Mouse (Mus musculus): ENCODE results near the gene Jazf1. TPM values are rescaled to one million over a fixed set of nuclear protein-coding genes. Genes with fewer than 3 reads are reported as not detected.
A peak's percentile ranks its signal among the peaks of the same experiment; 100 is the strongest.

Jazf1 gene
- polyA plus RNA-seq, 1 experiment from 2014 or later = 59.3 TPM

GRCm38 (mm10) chr6:52894501-52894823 is 174.0 kb downstream of the Jazf1 start:
- peak; percentile 49 for ATAC-seq
- H3K9ac ChIP-seq (ENCODE audit: low read depth, low read length) = no peak overlapping the region
- H3K4me3 ChIP-seq (ENCODE audit: low read depth, low read length) = no peak overlapping the region

GRCm38 (mm10) chr6:52893811-52894500 is 174.5 kb downstream of the Jazf1 start:
- H3K4me3 ChIP-seq (ENCODE audit: low read depth, low read length) = no peak overlapping the region
- H3K9me3 ChIP-seq (replicated peaks; ENCODE audit: control insufficient read depth, low read length, poor library complexity, severe bottlenecking) = no peaks in the 10 kb centered on the region
- peaks cover 19% of the 10 kb centered on the region for H3K4me1 ChIP-seq (ENCODE audit: control insufficient read depth, insufficient read depth, low read length)
- 16% methylated on average over 9 of the region's 9 CpGs for WGBS
- peak overlapping the region; percentile 31 for H3K4me2 ChIP-seq (ENCODE audit: low read length)
- no peaks in the 10 kb centered on the region for H3K27me3 ChIP-seq (ENCODE audit: control insufficient read depth, insufficient read depth, low read depth, low read length)
- ATAC-seq = peak; percentile 62
- H3K27ac ChIP-seq (ENCODE audit: low read length) = 0 out of 2 replicates have a peak overlapping the region, but pooled peaks have one; percentile 2
- no peak overlapping the region for H3K9ac ChIP-seq (ENCODE audit: low read depth, low read length)
- H3K36me3 ChIP-seq (ENCODE audit: control insufficient read depth, insufficient read depth, low read length) = no peaks in the 10 kb centered on the region

More at GRCm38 (mm10) chr6:52894501-52894823, 174.0 kb downstream of the Jazf1 start:
- 0 out of 2 replicates have a peak overlapping the region, but pooled peaks have one; percentile 2 for H3K27ac ChIP-seq (ENCODE audit: low read length)
- H3K4me2 ChIP-seq (ENCODE audit: low read length) = peak overlapping the region; percentile 31
- no peaks in the 10 kb centered on the region for H3K27me3 ChIP-seq (ENCODE audit: control insufficient read depth, insufficient read depth, low read depth, low read length)
- no peaks in the 10 kb centered on the region for H3K9me3 ChIP-seq (replicated peaks; ENCODE audit: control insufficient read depth, low read length, poor library complexity, severe bottlenecking)
- H3K36me3 ChIP-seq (ENCODE audit: control insufficient read depth, insufficient read depth, low read length) = no peaks in the 10 kb centered on the region
- H3K4me1 ChIP-seq (ENCODE audit: control insufficient read depth, insufficient read depth, low read length) = peaks cover 19% of the 10 kb centered on the region
- WGBS = 11% methylated on average over 13 of the region's 13 CpGs

GRCm38 (mm10) chr6:52892978-52893377 is 175.5 kb downstream of the Jazf1 start:
- H3K9me3 ChIP-seq (replicated peaks; ENCODE audit: control insufficient read depth, low read length, poor library complexity, severe bottlenecking) = no peaks in the 10 kb centered on the region
- H3K4me2 ChIP-seq (ENCODE audit: low read length) = no peak overlapping the region
- no peaks in the 10 kb centered on the region for H3K27me3 ChIP-seq (ENCODE audit: control insufficient read depth, insufficient read depth, low read depth, low read length)
- H3K4me3 ChIP-seq (ENCODE audit: low read depth, low read length) = no peak overlapping the region
- peaks cover 19% of the 10 kb centered on the region for H3K4me1 ChIP-seq (ENCODE audit: control insufficient read depth, insufficient read depth, low read length)
- no peak for ATAC-seq
- H3K36me3 ChIP-seq (ENCODE audit: control insufficient read depth, insufficient read depth, low read length) = no peaks in the 10 kb centered on the region
- no peak overlapping the region for H3K27ac ChIP-seq (ENCODE audit: low read length)
- WGBS = 79% methylated on average over 3 of the region's 3 CpGs
- no peak overlapping the region; the same call in 1 of the 2 replicates for H3K9ac ChIP-seq (ENCODE audit: low read depth, low read length)

- Histone ChIP-seq H3K27me3 (ENCODE audit: control insufficient read depth, insufficient read depth, low read depth, low read length) (no peaks in the 10 kb centered on the region), H3K9me3 (replicated peaks; ENCODE audit: control insufficient read depth, low read length, poor library complexity, severe bottlenecking) (no peaks in the 10 kb centered on the region), H3K4me1 (ENCODE audit: control insufficient read depth, insufficient read depth, low read length) (no peaks in the 10 kb centered on the region), H3K4me2 (ENCODE audit: low read length) (no peak overlapping the region), H3K27ac (ENCODE audit: low read length) (no peak overlapping the region), H3K4me3 (ENCODE audit: low read depth, low read length) (no peak overlapping the region), H3K9ac (ENCODE audit: low read depth, low read length) (no peak overlapping the region), H3K36me3 (ENCODE audit: control insufficient read depth, insufficient read depth, low read length) (no peaks in the 10 kb centered on the region)
- no peak for ATAC-seq
- WGBS = 51% methylated on average over 4 of the region's 4 CpGs
Measured at GRCm38 (mm10) chr6:52887541-52888203, 180.8 kb downstream of the Jazf1 start.

- Histone ChIP-seq H3K27me3 (ENCODE audit: control insufficient read depth, insufficient read depth, low read depth, low read length) (no peaks in the 10 kb centered on the region), H3K4me3 (ENCODE audit: low read depth, low read length) (no peak overlapping the region), H3K27ac (ENCODE audit: low read length) (no peak overlapping the region), H3K9me3 (replicated peaks; ENCODE audit: control insufficient read depth, low read length, poor library complexity, severe bottlenecking) (0 out of 2 replicates have a peak, but pooled peaks cover 4% of the 10 kb centered on the region), H3K36me3 (ENCODE audit: control insufficient read depth, insufficient read depth, low read length) (no peaks in the 10 kb centered on the region), H3K9ac (ENCODE audit: low read depth, low read length) (no peak overlapping the region), H3K4me2 (ENCODE audit: low read length) (no peak overlapping the region), H3K4me1 (ENCODE audit: control insufficient read depth, insufficient read depth, low read length) (no peaks in the 10 kb centered on the region)
- 78% methylated on average over 2 of the region's 2 CpGs for WGBS
- no peak for ATAC-seq
Measured at GRCm38 (mm10) chr6:52883773-52884172, 184.7 kb downstream of the Jazf1 start.

GRCm38 (mm10) chr6:52877176-52877575 is 191.3 kb downstream of the Jazf1 start:
- Histone ChIP-seq H3K4me2 (ENCODE audit: low read length) (no peak overlapping the region), H3K9me3 (replicated peaks; ENCODE audit: control insufficient read depth, low read length, poor library complexity, severe bottlenecking) (0 out of 2 replicates have a peak, but pooled peaks cover 7% of the 10 kb centered on the region), H3K9ac (ENCODE audit: low read depth, low read length) (no peak overlapping the region), H3K27me3 (ENCODE audit: control insufficient read depth, insufficient read depth, low read depth, low read length) (no peaks in the 10 kb centered on the region), H3K36me3 (ENCODE audit: control insufficient read depth, insufficient read depth, low read length) (no peaks in the 10 kb centered on the region), H3K4me1 (ENCODE audit: control insufficient read depth, insufficient read depth, low read length) (no peaks in the 10 kb centered on the region), H3K27ac (ENCODE audit: low read length) (no peak overlapping the region), H3K4me3 (ENCODE audit: low read depth, low read length) (no peak overlapping the region)
- 58% methylated on average over 4 of the region's 4 CpGs for WGBS
- no peak for ATAC-seq

GRCm38 (mm10) chr6:52871306-52871705 is 197.1 kb downstream of the Jazf1 start:
- H3K4me2 ChIP-seq (ENCODE audit: low read length) = no peak overlapping the region
- no peaks in the 10 kb centered on the region for H3K27me3 ChIP-seq (ENCODE audit: control insufficient read depth, insufficient read depth, low read depth, low read length)
- peaks cover 7% of the 10 kb centered on the region for H3K4me1 ChIP-seq (ENCODE audit: control insufficient read depth, insufficient read depth, low read length)
- ATAC-seq = no peak
- no peaks in the 10 kb centered on the region for H3K9me3 ChIP-seq (replicated peaks; ENCODE audit: control insufficient read depth, low read length, poor library complexity, severe bottlenecking)
- no peak overlapping the region for H3K27ac ChIP-seq (ENCODE audit: low read length)
- WGBS = 13% methylated on average over 2 of the region's 2 CpGs
- H3K36me3 ChIP-seq (ENCODE audit: control insufficient read depth, insufficient read depth, low read length) = no peaks in the 10 kb centered on the region
- H3K9ac ChIP-seq (ENCODE audit: low read depth, low read length) = no peak overlapping the region
- no peak overlapping the region for H3K4me3 ChIP-seq (ENCODE audit: low read depth, low read length)

- peaks cover 7% of the 10 kb centered on the region for H3K4me1 ChIP-seq (ENCODE audit: control insufficient read depth, insufficient read depth, low read length)
Measured at GRCm38 (mm10) chr6:52869252-52869651, 199.2 kb downstream of the Jazf1 start.

GRCm38 (mm10) chr6:52868352-52868751 is 200.1 kb downstream of the Jazf1 start:
- no peak for ATAC-seq
- Histone ChIP-seq H3K27ac (ENCODE audit: low read length) (no peak overlapping the region), H3K36me3 (ENCODE audit: control insufficient read depth, insufficient read depth, low read length) (no peaks in the 10 kb centered on the region), H3K4me3 (ENCODE audit: low read depth, low read length) (no peak overlapping the region), H3K4me1 (ENCODE audit: control insufficient read depth, insufficient read depth, low read length) (peaks cover 7% of the 10 kb centered on the region), H3K4me2 (ENCODE audit: low read length) (no peak overlapping the region), H3K9me3 (replicated peaks; ENCODE audit: control insufficient read depth, low read length, poor library complexity, severe bottlenecking) (no peaks in the 10 kb centered on the region), H3K9ac (ENCODE audit: low read depth, low read length) (no peak overlapping the region), H3K27me3 (ENCODE audit: control insufficient read depth, insufficient read depth, low read depth, low read length) (no peaks in the 10 kb centered on the region)
- WGBS = 90% methylated on average over 2 of the region's 2 CpGs

More at GRCm38 (mm10) chr6:52869252-52869651, 199.2 kb downstream of the Jazf1 start:
- H3K4me3 ChIP-seq (ENCODE audit: low read depth, low read length) = no peak overlapping the region
- H3K9ac ChIP-seq (ENCODE audit: low read depth, low read length) = no peak overlapping the region
- H3K36me3 ChIP-seq (ENCODE audit: control insufficient read depth, insufficient read depth, low read length) = no peaks in the 10 kb centered on the region
- H3K27ac ChIP-seq (ENCODE audit: low read length) = no peak overlapping the region
- H3K27me3 ChIP-seq (ENCODE audit: control insufficient read depth, insufficient read depth, low read depth, low read length) = no peaks in the 10 kb centered on the region
- 81% methylated on average over 2 of the region's 2 CpGs for WGBS
- no peaks in the 10 kb centered on the region for H3K9me3 ChIP-seq (replicated peaks; ENCODE audit: control insufficient read depth, low read length, poor library complexity, severe bottlenecking)
- ATAC-seq = no peak
- no peak overlapping the region for H3K4me2 ChIP-seq (ENCODE audit: low read length)
